Mouse (Mus musculus) brain, embryonic 14.5 days (tissue): ENCODE results near the gene Cop1.

Experiments used
- CTCF ChIP-seq: fragments of 200-500 bp; IDR thresholded peaks from 2 replicates; pipeline ENCODE4 v1.5.1; 2012; ENCODE audit warnings: inconsistent platforms, mild to moderate bottlenecking, moderate library complexity, borderline replicate concordance; ENCODE audit not compliant: insufficient read depth, insufficient read length; ENCODE audit errors: extremely low read depth
- POLR2A ChIP-seq: fragments of 200-500 bp; IDR thresholded peaks from 2 replicates; pipeline ENCODE4 v1.6.1; 2012; ENCODE audit warnings: mild to moderate bottlenecking, inconsistent platforms, borderline replicate concordance; ENCODE audit not compliant: poor library complexity, insufficient read depth, insufficient read length, severe bottlenecking; ENCODE audit errors: extremely low read depth

DNA sequence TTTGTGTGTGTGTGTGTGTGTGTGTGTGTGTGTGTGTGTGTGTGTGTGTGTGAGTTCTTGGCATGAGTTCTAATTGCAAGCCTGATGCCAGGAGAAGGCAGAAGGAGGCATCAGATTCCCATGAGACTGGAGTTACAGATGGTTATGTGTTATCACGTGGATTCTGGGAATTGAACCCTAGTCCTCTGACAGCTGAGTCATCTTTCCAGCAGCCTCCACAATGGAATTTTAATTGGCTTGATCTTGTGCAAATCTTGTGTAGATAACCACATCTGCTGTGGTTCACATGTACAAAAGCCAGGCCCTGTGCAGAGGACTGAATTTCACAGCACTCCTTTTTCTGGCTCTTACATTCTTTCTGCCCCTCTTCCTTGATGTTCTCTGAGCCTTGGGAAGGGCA is 150.1 kb downstream of the Cop1 start:
- TF ChIP-seq CTCF = no peak
- no peak for TF ChIP-seq POLR2A
